ENCODE assay signal across 35 mouse cellular contexts in the genomic region with DNA sequence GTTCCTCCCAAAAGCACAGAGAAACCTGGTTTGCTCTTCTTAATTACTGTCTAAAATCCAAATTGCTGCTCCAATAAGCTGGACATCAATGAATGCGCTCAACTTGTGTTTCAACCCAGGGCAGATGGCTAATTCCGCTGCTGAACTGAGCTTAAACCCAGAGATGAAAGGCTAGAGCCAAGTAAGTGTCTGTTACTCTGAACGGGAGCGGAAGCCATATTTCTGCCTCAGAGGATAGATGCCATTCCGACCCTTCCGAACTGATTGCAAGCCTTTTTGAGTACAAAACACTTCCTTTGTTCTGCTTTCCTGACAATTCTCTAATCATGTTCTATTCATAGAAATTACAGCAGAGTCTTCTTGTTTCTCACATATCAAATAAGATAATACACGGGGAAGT. TPM values are rescaled to one million over a fixed set of nuclear protein-coding genes. Genes with fewer than 3 reads are reported as not detected.
DNase-seq lines count a peak whose midpoint lies in the region; ATAC-seq and TF ChIP-seq lines count a peak whose summit lies in the region.
"Had no signal": no experiment of that assay in that cellular context is flagged by ENCODE, and none has a peak within 500 bp of the region (broad histone marks: within the 10 kb centered on the region; RNA-seq: fewer than 3 reads in every experiment).

No protein-coding gene starts in this region.

- H3K9me3 ChIP-seq in hindbrain, postnatal 0 days (ENCODE audit: low read length) = no peaks in the 10 kb centered on the region
- H3K9me3 ChIP-seq in hindbrain, embryonic 12.5 days (replicated peaks) = no peaks in the 10 kb centered on the region
- H3K9me3 ChIP-seq in kidney, postnatal 0 days (replicated peaks; ENCODE audit: low read length) = no peaks in the 10 kb centered on the region
- H3K9me3 ChIP-seq: embryonic facial prominence, embryonic 13.5 days; G1E; hindbrain, embryonic 13.5 days; limb, embryonic 12.5 days; liver, embryonic 15.5 days; neural tube, embryonic 12.5 days had no signal

- no peaks in the 10 kb centered on the region for H3K36me3 ChIP-seq in hindbrain, postnatal 0 days (ENCODE audit: insufficient read depth, low read length)
- no peaks in the 10 kb centered on the region for H3K36me3 ChIP-seq in hindbrain, embryonic 12.5 days
- H3K36me3 ChIP-seq in kidney, postnatal 0 days (ENCODE audit: insufficient read depth, low read length) = no peaks in the 10 kb centered on the region
- H3K36me3 ChIP-seq: embryonic facial prominence, embryonic 13.5 days; G1E; hindbrain, embryonic 13.5 days; limb, embryonic 12.5 days; liver, embryonic 15.5 days; neural tube, embryonic 12.5 days had no signal

- TF ChIP-seq CTCF in hindbrain, postnatal 0 days (IDR thresholded peaks at IDR 0.05; ENCODE audit: low read depth) = no peak
- no peak for TF ChIP-seq CTCF in kidney, postnatal 0 days (IDR thresholded peaks at IDR 0.05; ENCODE audit: low read depth)

- no peak overlapping the region for H3K9ac ChIP-seq in hindbrain, postnatal 0 days (replicated peaks; ENCODE audit: low read length)
- H3K9ac ChIP-seq in hindbrain, embryonic 12.5 days = no peak overlapping the region
- no peak overlapping the region for H3K9ac ChIP-seq in kidney, postnatal 0 days (ENCODE audit: low read depth, low read length)
- H3K9ac ChIP-seq: embryonic facial prominence, embryonic 13.5 days; forebrain, postnatal 0 days; hindbrain, embryonic 13.5 days; limb, embryonic 12.5 days; liver, embryonic 15.5 days; lung, embryonic 14.5 days; neural tube, embryonic 12.5 days had no signal

- 63% methylated on average over 7 of the region's 7 CpGs for WGBS in hindbrain, postnatal 0 days
- whole genome bisulfite sequencing in hindbrain, embryonic 12.5 days = 88% methylated on average over 7 of the region's 7 CpGs
- WGBS in kidney, postnatal 0 days = 37% methylated on average over 7 of the region's 7 CpGs

- no peak overlapping the region for H3K27ac ChIP-seq in hindbrain, postnatal 0 days
- no peak overlapping the region for H3K27ac ChIP-seq in hindbrain, embryonic 12.5 days
- no peak overlapping the region for H3K27ac ChIP-seq in kidney, postnatal 0 days
- H3K27ac ChIP-seq: embryonic facial prominence, embryonic 13.5 days; hindbrain, embryonic 13.5 days; layer of hippocampus, adult 2 months; left cerebral cortex, adult 2 months; limb, embryonic 12.5 days; liver, embryonic 15.5 days; neural tube, embryonic 12.5 days had no signal

- DNase-seq in cerebellum, postnatal 10 days = peak; percentile 62 to 67
- DNase-seq in cerebellum, adult 18-20 months = no peak
- peak; percentile 30 for DNase-seq in hindbrain, postnatal 0 days (ENCODE audit: low spot score)
- DNase-seq in kidney, postnatal 0 days (ENCODE audit: low spot score) = peak; percentile 59
- DNase-seq in kidney, postnatal 25 days = no peak
- DNase-seq in kidney, postnatal 36 days = peak; percentile 9 to 24
- DNase-seq in B cell, adult 2 months = no peak
- DNase-seq: adrenal gland, postnatal 25 days; cerebellum, adult 2 months; forebrain, postnatal 0 days; heart, postnatal 36 days; lung, embryonic 14.5 days; lung, postnatal 14 days; thymus, adult 2 months; thymus, postnatal 36 days had no signal

- no peaks in the 10 kb centered on the region for H3K4me1 ChIP-seq in hindbrain, postnatal 0 days (ENCODE audit: insufficient read depth, low read length)
- peaks cover 11% of the 10 kb centered on the region for H3K4me1 ChIP-seq in hindbrain, embryonic 12.5 days
- no peaks in the 10 kb centered on the region for H3K4me1 ChIP-seq in kidney, postnatal 0 days (replicated peaks; ENCODE audit: insufficient read depth, low read length)
- H3K4me1 ChIP-seq: embryonic facial prominence, embryonic 13.5 days; limb, embryonic 12.5 days; liver, embryonic 15.5 days had no signal

- no peak overlapping the region for H3K4me3 ChIP-seq in hindbrain, postnatal 0 days (ENCODE audit: low read length)
- no peak overlapping the region for H3K4me3 ChIP-seq in hindbrain, embryonic 12.5 days
- H3K4me3 ChIP-seq in kidney, postnatal 0 days (replicated peaks; ENCODE audit: low read depth, low read length) = no peak overlapping the region
- H3K4me3 ChIP-seq: embryonic facial prominence, embryonic 13.5 days; hindbrain, embryonic 13.5 days; layer of hippocampus, adult 2 months; left cerebral cortex, adult 2 months; limb, embryonic 12.5 days; liver, embryonic 15.5 days; myocyte; neural tube, embryonic 12.5 days had no signal

- no peak for ATAC-seq in hindbrain, postnatal 0 days
- ATAC-seq in hindbrain, embryonic 12.5 days (ENCODE audit: low FRiP score) = no peak
- ATAC-seq in kidney, postnatal 0 days (replicated peaks; ENCODE audit: low FRiP score, low read depth) = no peak
- ATAC-seq: forebrain, postnatal 0 days; intestine, postnatal 0 days; midbrain, embryonic 16.5 days; Patski had no signal

- H3K27me3 ChIP-seq in hindbrain, postnatal 0 days (ENCODE audit: insufficient read depth, low read length) = no peaks in the 10 kb centered on the region
- H3K27me3 ChIP-seq in hindbrain, embryonic 12.5 days = no peaks in the 10 kb centered on the region
- H3K27me3 ChIP-seq in kidney, postnatal 0 days (ENCODE audit: insufficient read depth, low read length) = no peaks in the 10 kb centered on the region
- H3K27me3 ChIP-seq: embryonic facial prominence, embryonic 13.5 days; limb, embryonic 12.5 days; liver, embryonic 15.5 days; neural tube, embryonic 12.5 days had no signal

- no peak overlapping the region for H3K4me2 ChIP-seq in hindbrain, postnatal 0 days (ENCODE audit: low read depth, low read length)
- no peak overlapping the region for H3K4me2 ChIP-seq in hindbrain, embryonic 12.5 days (replicated peaks)
- no peak overlapping the region for H3K4me2 ChIP-seq in kidney, postnatal 0 days (ENCODE audit: low read length)
- H3K4me2 ChIP-seq: embryonic facial prominence, embryonic 13.5 days; hindbrain, embryonic 13.5 days; limb, embryonic 12.5 days; liver, embryonic 15.5 days; lung, embryonic 14.5 days; midbrain, embryonic 11.5 days; neural tube, embryonic 12.5 days had no signal

RNA-seq across cellular contexts. Expression of a gene that starts 36.3 kb away (rescaled TPM):
- total RNA-seq in hindbrain, postnatal 0 days (2014; rRNA removed) = 66.8 and 67.0 TPM in 2 replicates
- polyA plus RNA-seq in hindbrain, postnatal 0 days (2015; fragmentation: Nextera tagmentation; extraction: Ambion mirVana) = 101 and 103 TPM in 2 replicates
- polyA plus RNA-seq in hindbrain, embryonic 12.5 days (2016; fragmentation: Nextera tagmentation; extraction: Ambion mirVana) = 175 and 187 TPM in 2 replicates
- polyA plus RNA-seq in kidney, postnatal 0 days (2015; fragmentation: Nextera tagmentation; extraction: Ambion mirVana) = 138 and 155 TPM in 2 replicates

RNA-seq across cellular contexts. Expression of a gene that starts 41.3 kb away (rescaled TPM):
- 1.4 TPM in 1 of 2 replicates, not detected in the other for total RNA-seq in hindbrain, postnatal 0 days (2014; rRNA removed)
- polyA plus RNA-seq in hindbrain, postnatal 0 days (2015; fragmentation: Nextera tagmentation; extraction: Ambion mirVana) = 1.1 and 1.9 TPM in 2 replicates
- 0.67 and 1.1 TPM in 2 replicates for polyA plus RNA-seq in hindbrain, embryonic 12.5 days (2016; fragmentation: Nextera tagmentation; extraction: Ambion mirVana)
- polyA plus RNA-seq in kidney, postnatal 0 days (2015; fragmentation: Nextera tagmentation; extraction: Ambion mirVana) = 2.5 and 3.4 TPM in 2 replicates
- total RNA-seq: adrenal gland, postnatal 25 days; G1E; gastrocnemius, adult 8-10 months; heart, adult 8-10 months; heart, postnatal 36 days; layer of hippocampus, adult 2 months; layer of hippocampus, postnatal 14 days; left cerebral cortex, adult 2 months; left cerebral cortex, postnatal 25 days; liver, adult 2 months had no signal
- polyA plus RNA-seq: cerebellum, adult 2 months; forebrain, embryonic 11.5 days; limb, embryonic 12.5 days; liver, adult 2 months; midbrain, embryonic 16.5 days; Patski had no signal

Comparison
In these comparisons a context has a peak if more than half of its experiments do, and no peak if none do; other contexts are left out.
1. DNase-seq: peak in cerebellum, postnatal 10 days (2 of 2), hindbrain, postnatal 0 days (single experiment), kidney, postnatal 0 days (single experiment) and kidney, postnatal 36 days (2 of 2); none in cerebellum, adult 18-20 months (0 of 2), kidney, postnatal 25 days (0 of 2) and B cell, adult 2 months (0 of 2).